Mouse (Mus musculus) kidney, adult 2 months (tissue): ENCODE measurements around the gene Homer1.

Experiments used
- CTCF ChIP-seq: fragments of 200-500 bp; conservative IDR thresholded peaks from 2 replicates; pipeline ENCODE4 v1.5.1; 2011; ENCODE audit warnings: low read depth, mild to moderate bottlenecking, control low read depth, low read length, moderate library complexity, mixed read lengths; ENCODE audit not compliant: insufficient read depth, insufficient read length
- POLR2A ChIP-seq: fragments of 200-500 bp; IDR thresholded peaks from one replicate; pipeline ENCODE4 v1.6.1; 2011; ENCODE audit warnings: low read depth, low read length, control low read depth

GRCm38 (mm10) chr13:93388594-93389241 is 89.3 kb downstream of the Homer1 start:
- TF ChIP-seq CTCF (no peak), POLR2A (no peak)
